Comparison of ENCODE assay signal across 26 mouse cellular contexts in the genomic region with DNA sequence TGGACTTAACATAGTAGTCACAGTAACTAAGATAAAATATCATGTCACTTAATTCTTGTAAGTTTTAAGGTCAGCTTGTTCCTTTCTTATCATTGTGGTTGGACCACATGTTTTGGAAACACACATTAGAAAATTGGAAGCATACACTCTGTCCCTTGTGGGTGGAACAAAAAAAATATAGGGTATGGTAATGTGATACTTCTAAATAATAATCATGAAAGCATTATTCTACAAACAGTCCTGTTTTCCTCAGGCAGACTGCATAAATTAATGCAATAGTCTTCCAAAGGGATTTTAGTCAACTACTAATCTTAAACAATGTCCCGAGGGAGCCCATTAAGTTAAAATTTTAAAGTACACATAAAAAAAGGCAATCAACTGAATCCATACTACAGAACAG. TPM values are rescaled to one million over a fixed set of nuclear protein-coding genes. Genes with fewer than 3 reads are reported as not detected.
"Had no signal": no experiment of that assay in that cellular context is flagged by ENCODE, and none has a peak within 500 bp of the region (broad histone marks: within the 10 kb centered on the region; RNA-seq: fewer than 3 reads in every experiment).

No protein-coding gene starts in this region.

- H3K27me3 ChIP-seq: heart, embryonic 12.5 days; hindbrain, embryonic 12.5 days; intestine, embryonic 15.5 days; liver, embryonic 13.5 days; liver, embryonic 15.5 days had no signal

- H3K4me2 ChIP-seq: heart, embryonic 12.5 days; hindbrain, embryonic 12.5 days; hindbrain, embryonic 14.5 days; intestine, embryonic 15.5 days; liver, embryonic 11.5 days; liver, embryonic 13.5 days; liver, embryonic 15.5 days had no signal

- H3K4me3 ChIP-seq: gastrocnemius, adult 2 months; heart, embryonic 10.5 days; heart, embryonic 12.5 days; hindbrain, embryonic 10.5 days; hindbrain, embryonic 12.5 days; intestine, embryonic 15.5 days; layer of hippocampus, adult 2 months; left cerebral cortex, adult 2 months; liver, embryonic 13.5 days; liver, embryonic 15.5 days had no signal

- H3K27ac ChIP-seq: gastrocnemius, adult 2 months; heart, embryonic 10.5 days; hindbrain, embryonic 10.5 days; hindbrain, embryonic 12.5 days; hindbrain, embryonic 14.5 days; intestine, embryonic 15.5 days; layer of hippocampus, adult 2 months; left cerebral cortex, adult 2 months; liver, embryonic 13.5 days; liver, embryonic 15.5 days had no signal

- H3K4me1 ChIP-seq: heart, embryonic 10.5 days; heart, embryonic 12.5 days; hindbrain, embryonic 10.5 days; hindbrain, embryonic 12.5 days; intestine, embryonic 15.5 days; liver, embryonic 13.5 days; liver, embryonic 15.5 days had no signal

- DNase-seq: gastrocnemius, adult 2 months; gastrocnemius, postnatal 10 days; gastrocnemius, postnatal 25 days; heart, adult 18-20 months; heart, postnatal 10 days; heart, postnatal 4 days; kidney, adult 18-20 months; kidney, adult 8-10 months; kidney, postnatal 10 days; kidney, postnatal 25 days; kidney, postnatal 4 days; liver; liver, embryonic 13.5 days had no signal

- ATAC-seq: hindbrain, embryonic 16.5 days; inflammation-experienced regulatory T-cells, adult 6 months; intestine, embryonic 15.5 days; intestine, postnatal 0 days had no signal

- H3K9me3 ChIP-seq: heart, embryonic 10.5 days; heart, embryonic 12.5 days; hindbrain, embryonic 10.5 days; hindbrain, embryonic 12.5 days; intestine, embryonic 15.5 days; liver, embryonic 13.5 days; liver, embryonic 15.5 days had no signal

- H3K36me3 ChIP-seq: heart, embryonic 10.5 days; heart, embryonic 12.5 days; hindbrain, embryonic 10.5 days; hindbrain, embryonic 12.5 days; intestine, embryonic 15.5 days; liver, embryonic 13.5 days; liver, embryonic 15.5 days had no signal

- H3K9ac ChIP-seq: heart, embryonic 12.5 days; hindbrain, embryonic 12.5 days; hindbrain, embryonic 14.5 days; intestine, embryonic 15.5 days; liver, embryonic 13.5 days; liver, embryonic 15.5 days had no signal

RNA-seq across cellular contexts. Expression of a gene that starts 6.7 kb away (rescaled TPM):
- polyA plus RNA-seq: hindbrain, embryonic 14.5 days; liver, embryonic 13.5 days; liver, embryonic 15.5 days had no signal
